Mouse (Mus musculus) forebrain, embryonic 12.5 days (tissue): ENCODE results near the gene Ccl9. TPM values are rescaled to one million over a fixed set of nuclear protein-coding genes. Genes with fewer than 3 reads are reported as not detected.
"Not testable (repeated sequence)": the region's sequence is repeated elsewhere in the genome, so short reads cannot be mapped to it uniquely, and the experiment has no call there.

ENCODE experiments used
- ATAC-seq: fragments of 200-750 bp; cut with Nextera tagmentation; 2 replicates; pipeline ENCODE4 v1.8.0; 2017; ENCODE audit warnings: moderate TSS enrichment; ENCODE audit not compliant: low FRiP score
- H3K27ac ChIP-seq: fragments of 300-500 bp; sonication (generic); 2 replicates; pipeline ENCODE4 v1.5.1; 2016; ENCODE audit warnings: mild to moderate bottlenecking
- H3K27me3 ChIP-seq: fragments of 300-500 bp; sonication (generic); 2 replicates; pipeline ENCODE4 v1.6.1; 2016; ENCODE audit warnings: mild to moderate bottlenecking
- H3K36me3 ChIP-seq: fragments of 300-500 bp; sonication (generic); replicated peaks from 2 replicates; pipeline ENCODE4 v1.6.1; 2016; ENCODE audit warnings: mild to moderate bottlenecking
- H3K4me1 ChIP-seq: fragments of 300-500 bp; sonication (generic); 2 replicates; pipeline ENCODE4 v1.6.1; 2016
- H3K4me2 ChIP-seq: fragments of 300-500 bp; sonication (generic); 2 replicates; pipeline ENCODE4 v1.6.1; 2016; ENCODE audit warnings: mild to moderate bottlenecking, moderate library complexity
- H3K4me3 ChIP-seq: fragments of 300-500 bp; sonication (generic); replicated peaks from 2 replicates; pipeline ENCODE4 v1.5.1; 2016; ENCODE audit warnings: mild to moderate bottlenecking
- H3K9ac ChIP-seq: fragments of 300-500 bp; sonication (generic); 2 replicates; pipeline ENCODE4 v1.6.1; 2016; ENCODE audit warnings: mild to moderate bottlenecking
- H3K9me3 ChIP-seq: fragments of 300-500 bp; sonication (generic); 2 replicates; pipeline ENCODE4 v1.6.1; 2016
- WGBS: fragments of 180-500 bp; shearing (Covaris S2); methylation state at CpG from one replicate; pipeline ENCODE4 v1.1.7; 2016; 5-methylcytosine and 5-hydroxymethylcytosine counted together
- polyA plus RNA-seq: library from polyadenylated mRNA; unstranded; fragments of >200 nt; fragmentation: Nextera tagmentation; extraction: Ambion mirVana; gene quantifications from 2 replicates; pipeline ENCODE4 v1.2.1, GENCODE M21; 2016

The Ccl9 gene
- polyA plus RNA-seq, 1 experiment from 2014 or later, result 1.1 TPM

- H3K4me1 ChIP-seq, result peaks cover 3% of the 10 kb centered on the region
- H3K4me2 ChIP-seq, result no peak overlapping the region
- H3K9ac ChIP-seq, result no peak overlapping the region
- H3K9me3 ChIP-seq, result no peaks in the 10 kb centered on the region
- 87% methylated on average over 5 of the region's 5 CpGs for WGBS
- H3K27ac ChIP-seq, result no peak overlapping the region
- no peak for ATAC-seq
- no peaks in the 10 kb centered on the region for H3K36me3 ChIP-seq
- H3K4me3 ChIP-seq, result no peak overlapping the region
- H3K27me3 ChIP-seq, result no peaks in the 10 kb centered on the region
Measured at GRCm38 (mm10) chr11:83551668-83552067, 26.8 kb downstream of the Ccl9 start.

GRCm38 (mm10) chr11:83551037-83551436 lies 27.4 kb downstream of the Ccl9 start:
- H3K4me2 ChIP-seq, H3K9ac ChIP-seq, H3K4me1 ChIP-seq, H3K27ac ChIP-seq, H3K27me3 ChIP-seq, H3K9me3 ChIP-seq, H3K4me3 ChIP-seq, ATAC-seq, H3K36me3 ChIP-seq: not testable (repeated sequence)
- 79% methylated on average over 6 of the region's 7 CpGs for WGBS

GRCm38 (mm10) chr11:83550186-83550632 lies 28.2 kb downstream of the Ccl9 start:
- no peaks in the 10 kb centered on the region for H3K36me3 ChIP-seq
- 94% methylated on average over 5 of the region's 5 CpGs for WGBS
- H3K27ac ChIP-seq, result no peak overlapping the region
- no peak overlapping the region for H3K9ac ChIP-seq
- no peak for ATAC-seq
- no peaks in the 10 kb centered on the region for H3K27me3 ChIP-seq
- H3K9me3 ChIP-seq, result no peaks in the 10 kb centered on the region
- H3K4me3 ChIP-seq, result no peak overlapping the region
- no peak overlapping the region for H3K4me2 ChIP-seq
- H3K4me1 ChIP-seq, result no peaks in the 10 kb centered on the region

- H3K4me2 ChIP-seq, result no peak overlapping the region
- H3K9me3 ChIP-seq, result no peaks in the 10 kb centered on the region
- no peak for ATAC-seq
- no peaks in the 10 kb centered on the region for H3K4me1 ChIP-seq
- H3K27ac ChIP-seq, result no peak overlapping the region
- no peak overlapping the region for H3K4me3 ChIP-seq
- no peaks in the 10 kb centered on the region for H3K27me3 ChIP-seq
- WGBS, result 86% methylated on average over 3 of the region's 3 CpGs
- no peaks in the 10 kb centered on the region for H3K36me3 ChIP-seq
- H3K9ac ChIP-seq, result no peak overlapping the region
Measured at GRCm38 (mm10) chr11:83544214-83544613, 34.2 kb downstream of the Ccl9 start.

- no peaks in the 10 kb centered on the region for H3K36me3 ChIP-seq
- 89% methylated on average over 3 of the region's 3 CpGs for WGBS
Measured at GRCm38 (mm10) chr11:83541415-83541814, 37.0 kb downstream of the Ccl9 start.

GRCm38 (mm10) chr11:83540931-83541330 lies 37.5 kb downstream of the Ccl9 start:
- no peak overlapping the region for H3K9ac ChIP-seq
- no peak overlapping the region for H3K4me2 ChIP-seq
- H3K36me3 ChIP-seq, result no peaks in the 10 kb centered on the region
- ATAC-seq, result no peak
- H3K9me3 ChIP-seq, result no peaks in the 10 kb centered on the region
- no peaks in the 10 kb centered on the region for H3K4me1 ChIP-seq
- 87% methylated on average over 2 of the region's 2 CpGs for WGBS
- H3K27me3 ChIP-seq, result no peaks in the 10 kb centered on the region
- no peak overlapping the region for H3K4me3 ChIP-seq
- H3K27ac ChIP-seq, result no peak overlapping the region

More at GRCm38 (mm10) chr11:83541415-83541814, 37.0 kb downstream of the Ccl9 start:
- H3K27ac ChIP-seq, result no peak overlapping the region
- no peak overlapping the region for H3K4me3 ChIP-seq
- H3K9me3 ChIP-seq, result no peaks in the 10 kb centered on the region
- no peak for ATAC-seq
- H3K27me3 ChIP-seq, result no peaks in the 10 kb centered on the region
- no peak overlapping the region for H3K4me2 ChIP-seq
- no peaks in the 10 kb centered on the region for H3K4me1 ChIP-seq
- H3K9ac ChIP-seq, result no peak overlapping the region

- no peak for ATAC-seq
- Histone ChIP-seq H3K27me3 (no peaks in the 10 kb centered on the region), H3K27ac (no peak overlapping the region), H3K4me3 (no peak overlapping the region), H3K4me2 (no peak overlapping the region), H3K4me1 (no peaks in the 10 kb centered on the region), H3K36me3 (no peaks in the 10 kb centered on the region), H3K9ac (no peak overlapping the region), H3K9me3 (no peaks in the 10 kb centered on the region)
- WGBS, result 82% methylated on average over 3 of the region's 3 CpGs
Measured at GRCm38 (mm10) chr11:83538705-83539314, 39.6 kb downstream of the Ccl9 start.

- no peak for ATAC-seq
- H3K27me3 ChIP-seq, result no peaks in the 10 kb centered on the region
- no peak overlapping the region for H3K9ac ChIP-seq
- H3K4me3 ChIP-seq, result no peak overlapping the region
- no peak overlapping the region for H3K27ac ChIP-seq
- no peaks in the 10 kb centered on the region for H3K36me3 ChIP-seq
- H3K4me2 ChIP-seq, result no peak overlapping the region
- 88% methylated on average over 3 of the region's 3 CpGs for WGBS
- no peaks in the 10 kb centered on the region for H3K9me3 ChIP-seq
- no peaks in the 10 kb centered on the region for H3K4me1 ChIP-seq
Measured at GRCm38 (mm10) chr11:83536831-83537230, 41.6 kb downstream of the Ccl9 start.

GRCm38 (mm10) chr11:83534609-83535423 lies 43.6 kb downstream of the Ccl9 start:
- no peak for ATAC-seq
- WGBS, result 67% methylated on average over 13 of the region's 13 CpGs

GRCm38 (mm10) chr11:83534143-83534542 lies 44.3 kb downstream of the Ccl9 start:
- Histone ChIP-seq H3K9me3 (no peaks in the 10 kb centered on the region), H3K4me1 (no peaks in the 10 kb centered on the region), H3K4me2 (no peak overlapping the region), H3K36me3 (no peaks in the 10 kb centered on the region), H3K9ac (no peak overlapping the region), H3K4me3 (no peak overlapping the region), H3K27ac (no peak overlapping the region), H3K27me3 (no peaks in the 10 kb centered on the region)
- ATAC-seq, result no peak
- 90% methylated on average over 8 of the region's 8 CpGs for WGBS

More at GRCm38 (mm10) chr11:83534609-83535423, 43.6 kb downstream of the Ccl9 start:
- Histone ChIP-seq H3K27me3 (no peaks in the 10 kb centered on the region), H3K27ac (no peak overlapping the region), H3K36me3 (no peaks in the 10 kb centered on the region), H3K9me3 (no peaks in the 10 kb centered on the region), H3K9ac (no peak overlapping the region), H3K4me2 (no peak overlapping the region), H3K4me1 (no peaks in the 10 kb centered on the region), H3K4me3 (no peak overlapping the region)

GRCm38 (mm10) chr11:83533192-83533591 lies 45.2 kb downstream of the Ccl9 start:
- Histone ChIP-seq H3K27me3 (no peaks in the 10 kb centered on the region), H3K9ac (no peak overlapping the region), H3K36me3 (no peaks in the 10 kb centered on the region), H3K27ac (no peak overlapping the region), H3K9me3 (no peaks in the 10 kb centered on the region), H3K4me1 (no peaks in the 10 kb centered on the region), H3K4me3 (no peak overlapping the region), H3K4me2 (no peak overlapping the region)
- ATAC-seq, result no peak
- WGBS, result 89% methylated on average over 1 of the region's 1 CpGs

- WGBS, result 82% methylated on average over 5 of the region's 5 CpGs
- no peaks in the 10 kb centered on the region for H3K27me3 ChIP-seq
- H3K9me3 ChIP-seq, result no peaks in the 10 kb centered on the region
- no peak for ATAC-seq
- no peaks in the 10 kb centered on the region for H3K36me3 ChIP-seq
- no peak within 1 kb of the TSS for H3K9ac ChIP-seq
- H3K4me2 ChIP-seq, result no peak within 1 kb of the TSS
- H3K4me3 ChIP-seq, result no peak within 1 kb of the TSS
- no peaks in the 10 kb centered on the region for H3K4me1 ChIP-seq
- H3K27ac ChIP-seq, result no peak within 1 kb of the TSS
Measured at GRCm38 (mm10) chr11:83530360-83530759, 48.1 kb downstream of the Ccl9 start, which contains the start of gene Ccl5. Gene Ccl5, minus strand, starts transcription at chr11:83530518.

GRCm38 (mm10) chr11:83529024-83529423 lies 49.4 kb downstream of the Ccl9 start:
- H3K4me3 ChIP-seq, result no peak overlapping the region
- no peaks in the 10 kb centered on the region for H3K4me1 ChIP-seq
- no peak overlapping the region for H3K9ac ChIP-seq
- H3K27me3 ChIP-seq, result no peaks in the 10 kb centered on the region
- H3K9me3 ChIP-seq, result no peaks in the 10 kb centered on the region
- no peak overlapping the region for H3K4me2 ChIP-seq
- no peaks in the 10 kb centered on the region for H3K36me3 ChIP-seq
- H3K27ac ChIP-seq, result no peak overlapping the region
- 78% methylated on average over 12 of the region's 12 CpGs for WGBS
- ATAC-seq, result no peak
